Mouse (Mus musculus): ENCODE results near the gene Fbxo24. TPM values are rescaled to one million over a fixed set of nuclear protein-coding genes. Genes with fewer than 3 reads are reported as not detected.

Fbxo24 gene
- polyA plus RNA-seq, 2 experiments = 0.15 to 0.24 TPM

- TF ChIP-seq POLR2A (IDR thresholded peaks at IDR 0.05; ENCODE audit: borderline replicate concordance, extremely low read depth, insufficient read depth, insufficient read length) = no peak
- Histone ChIP-seq H3K4me3 (replicated peaks; ENCODE audit: low read length) (peak overlapping the region; percentile 78), H3K27me3 (ENCODE audit: control insufficient read depth, insufficient read depth, low read length) (no peaks in the 10 kb centered on the region), H3K36me3 (ENCODE audit: control insufficient read depth, insufficient read depth, low read length) (peaks cover 21% of the 10 kb centered on the region), H3K27ac (replicated peaks; ENCODE audit: low read depth, low read length) (peak overlapping the region; percentile 59), H3K9me3 (ENCODE audit: control insufficient read depth, low read length) (no peaks in the 10 kb centered on the region), H3K4me2 (replicated peaks; ENCODE audit: low read depth, low read length, severe bottlenecking) (peak overlapping the region; percentile 95), H3K4me1 (ENCODE audit: control insufficient read depth, insufficient read depth, low read length) (peaks cover 20% of the 10 kb centered on the region), H3K9ac (ENCODE audit: low read depth, low read length, severe bottlenecking) (peak overlapping the region; percentile 52)
- ATAC-seq (ENCODE audit: low FRiP score, low read depth) = no peak; the same call in 1 of the 2 replicates
- under 1% methylated on average over 22 of the region's 22 CpGs for WGBS
- DNase-seq (ENCODE audit: low spot score) = peak; percentile 35
Measured at GRCm38 (mm10) chr5:137601365-137601729, 27.5 kb downstream of the Fbxo24 start.

- peak; percentile 100 for DNase-seq (ENCODE audit: low spot score)
- H3K4me3 ChIP-seq (replicated peaks; ENCODE audit: low read length) = peak within 1 kb of the TSS; percentile 78
Measured at GRCm38 (mm10) chr5:137600619-137601364, 28.0 kb downstream of the Fbxo24 start, which contains the start of gene Mospd3. Gene Mospd3, minus strand, starts transcription at chr5:137601058.

GRCm38 (mm10) chr5:137600281-137600618 is 28.6 kb downstream of the Fbxo24 start:
- peak overlapping the region; percentile 78 for H3K4me3 ChIP-seq (replicated peaks; ENCODE audit: low read length)
- DNase-seq (ENCODE audit: low spot score) (no peak), ATAC-seq (ENCODE audit: low FRiP score, low read depth) (no peak; the same call in 1 of the 2 replicates)
- peak overlapping the region; percentile 95 for H3K4me2 ChIP-seq (replicated peaks; ENCODE audit: low read depth, low read length, severe bottlenecking)
- WGBS = 2% methylated on average over 16 of the region's 19 CpGs
- H3K27ac ChIP-seq (replicated peaks; ENCODE audit: low read depth, low read length) = peak overlapping the region; percentile 59
- peaks cover 13% of the 10 kb centered on the region; the same call in 1 of the 2 replicates for H3K36me3 ChIP-seq (ENCODE audit: control insufficient read depth, insufficient read depth, low read length)
- peaks cover 20% of the 10 kb centered on the region for H3K4me1 ChIP-seq (ENCODE audit: control insufficient read depth, insufficient read depth, low read length)
- no peaks in the 10 kb centered on the region for H3K9me3 ChIP-seq (ENCODE audit: control insufficient read depth, low read length)
- H3K27me3 ChIP-seq (ENCODE audit: control insufficient read depth, insufficient read depth, low read length) = no peaks in the 10 kb centered on the region
- no peak for TF ChIP-seq POLR2A (IDR thresholded peaks at IDR 0.05; ENCODE audit: borderline replicate concordance, extremely low read depth, insufficient read depth, insufficient read length)
- H3K9ac ChIP-seq (ENCODE audit: low read depth, low read length, severe bottlenecking) = peak overlapping the region; percentile 79

More at GRCm38 (mm10) chr5:137600619-137601364, 28.0 kb downstream of the Fbxo24 start, which contains the start of gene Mospd3:
- no peaks in the 10 kb centered on the region for H3K9me3 ChIP-seq (ENCODE audit: control insufficient read depth, low read length)
- H3K27me3 ChIP-seq (ENCODE audit: control insufficient read depth, insufficient read depth, low read length) = no peaks in the 10 kb centered on the region
- 0 out of 2 replicates have a peak, but pooled peaks have one; percentile 10 for TF ChIP-seq POLR2A (IDR thresholded peaks at IDR 0.05; ENCODE audit: borderline replicate concordance, extremely low read depth, insufficient read depth, insufficient read length)
- H3K9ac ChIP-seq (ENCODE audit: low read depth, low read length, severe bottlenecking) = peak within 1 kb of the TSS; percentile 79
- peak within 1 kb of the TSS; percentile 59 for H3K27ac ChIP-seq (replicated peaks; ENCODE audit: low read depth, low read length)
- ATAC-seq (ENCODE audit: low FRiP score, low read depth) = peak; percentile 95
- peaks cover 20% of the 10 kb centered on the region for H3K4me1 ChIP-seq (ENCODE audit: control insufficient read depth, insufficient read depth, low read length)
- H3K4me2 ChIP-seq (replicated peaks; ENCODE audit: low read depth, low read length, severe bottlenecking) = peak within 1 kb of the TSS; percentile 95
- peaks cover 16% of the 10 kb centered on the region; the same call in 1 of the 2 replicates for H3K36me3 ChIP-seq (ENCODE audit: control insufficient read depth, insufficient read depth, low read length)
- under 1% methylated on average over 29 of the region's 41 CpGs for WGBS

GRCm38 (mm10) chr5:137599600-137599999 is 29.2 kb downstream of the Fbxo24 start:
- DNase-seq (ENCODE audit: low spot score) (no peak), ATAC-seq (ENCODE audit: low FRiP score, low read depth) (no peak)
- peak overlapping the region; percentile 78 for H3K4me3 ChIP-seq (replicated peaks; ENCODE audit: low read length)
- peak overlapping the region; percentile 95 for H3K4me2 ChIP-seq (replicated peaks; ENCODE audit: low read depth, low read length, severe bottlenecking)
- H3K27me3 ChIP-seq (ENCODE audit: control insufficient read depth, insufficient read depth, low read length) = no peaks in the 10 kb centered on the region
- peak overlapping the region; percentile 79 for H3K9ac ChIP-seq (ENCODE audit: low read depth, low read length, severe bottlenecking)
- no peak overlapping the region for H3K27ac ChIP-seq (replicated peaks; ENCODE audit: low read depth, low read length)
- TF ChIP-seq POLR2A (IDR thresholded peaks at IDR 0.05; ENCODE audit: borderline replicate concordance, extremely low read depth, insufficient read depth, insufficient read length) = no peak
- H3K9me3 ChIP-seq (ENCODE audit: control insufficient read depth, low read length) = no peaks in the 10 kb centered on the region
- WGBS = 61% methylated on average over 9 of the region's 9 CpGs
- H3K36me3 ChIP-seq (ENCODE audit: control insufficient read depth, insufficient read depth, low read length) = 0 out of 2 replicates have a peak, but pooled peaks cover 9% of the 10 kb centered on the region
- H3K4me1 ChIP-seq (ENCODE audit: control insufficient read depth, insufficient read depth, low read length) = peaks cover 20% of the 10 kb centered on the region

GRCm38 (mm10) chr5:137598100-137598826 is 30.5 kb downstream of the Fbxo24 start:
- no peaks in the 10 kb centered on the region for H3K27me3 ChIP-seq (ENCODE audit: control insufficient read depth, insufficient read depth, low read length)
- no peak for TF ChIP-seq POLR2A (IDR thresholded peaks at IDR 0.05; ENCODE audit: borderline replicate concordance, extremely low read depth, insufficient read depth, insufficient read length)
- ATAC-seq (ENCODE audit: low FRiP score, low read depth) (no peak), DNase-seq (ENCODE audit: low spot score) (no peak)
- peaks cover 16% of the 10 kb centered on the region for H3K4me1 ChIP-seq (ENCODE audit: control insufficient read depth, insufficient read depth, low read length)
- no peak overlapping the region for H3K4me3 ChIP-seq (replicated peaks; ENCODE audit: low read length)
- no peaks in the 10 kb centered on the region for H3K9me3 ChIP-seq (ENCODE audit: control insufficient read depth, low read length)
- WGBS = 97% methylated on average over 2 of the region's 2 CpGs
- 0 out of 2 replicates have a peak, but pooled peaks cover 9% of the 10 kb centered on the region for H3K36me3 ChIP-seq (ENCODE audit: control insufficient read depth, insufficient read depth, low read length)
- no peak overlapping the region for H3K27ac ChIP-seq (replicated peaks; ENCODE audit: low read depth, low read length)
- H3K4me2 ChIP-seq (replicated peaks; ENCODE audit: low read depth, low read length, severe bottlenecking) = no peak overlapping the region
- H3K9ac ChIP-seq (ENCODE audit: low read depth, low read length, severe bottlenecking) = no peak overlapping the region
